25 mouse cellular contexts compared by ENCODE assay signal in the genomic region with DNA sequence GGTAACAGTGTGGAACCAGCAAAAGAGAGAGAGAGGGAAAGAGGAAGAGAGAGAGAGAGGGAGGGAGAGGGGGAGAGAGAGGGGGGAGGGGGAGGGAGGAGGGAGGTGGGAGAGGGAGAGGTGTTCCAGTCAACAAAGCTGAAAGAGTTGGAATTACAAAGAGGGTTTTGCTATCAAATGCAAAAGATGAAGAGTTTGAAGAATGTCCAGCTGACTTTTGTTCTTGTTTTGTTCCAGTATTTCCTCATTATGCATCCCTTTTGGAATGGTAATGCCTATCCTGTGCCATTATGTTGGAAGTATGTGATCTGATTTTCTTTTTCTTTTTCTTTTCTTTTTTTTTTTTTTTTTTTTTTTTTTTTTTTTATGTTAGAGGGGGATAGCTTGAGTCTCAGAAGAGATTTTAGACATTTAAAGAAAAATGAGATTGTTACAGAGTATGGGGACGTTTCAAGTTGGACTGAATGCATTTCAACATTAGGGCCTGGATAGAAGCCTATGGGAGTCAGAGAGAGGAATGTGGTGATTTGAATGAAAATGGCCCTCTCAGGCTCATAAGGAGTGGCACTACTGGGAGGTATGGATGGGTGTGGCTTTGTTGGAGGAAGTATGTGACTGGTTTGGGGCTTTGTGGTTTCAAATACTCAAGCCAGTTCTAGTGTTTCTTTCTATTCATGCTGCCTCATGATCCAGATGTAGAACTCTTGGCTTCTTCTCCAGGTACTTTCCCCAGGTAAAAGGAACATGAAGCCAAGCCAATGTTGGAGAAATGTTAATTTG.
"Had no signal": no experiment of that assay in that cellular context is flagged by ENCODE, and none has a peak within 500 bp of the region (broad histone marks: within the 10 kb centered on the region; RNA-seq: fewer than 3 reads in every experiment).

No protein-coding gene starts in this region.

- DNase-seq: gastrocnemius, postnatal 14 days; gastrocnemius, postnatal 36 days; heart, adult 11 months; heart, adult 2 months; heart, postnatal 10 days; heart, postnatal 4 days; kidney, adult 18-20 months; kidney, adult 8-10 months; kidney, postnatal 10 days; kidney, postnatal 25 days; layer of hippocampus, adult 9-11 months; layer of hippocampus, postnatal 36 days; left cerebral cortex, postnatal 4 days had no signal

- H3K27ac ChIP-seq: heart, adult 2 months; hindbrain, embryonic 10.5 days; hindbrain, embryonic 12.5 days; hindbrain, embryonic 14.5 days; intestine, embryonic 15.5 days; limb, embryonic 13.5 days; limb, embryonic 15.5 days; liver, embryonic 12.5 days; liver, embryonic 14.5 days had no signal

- H3K4me3 ChIP-seq: heart, adult 2 months; heart, embryonic 12.5 days; hindbrain, embryonic 10.5 days; hindbrain, embryonic 12.5 days; intestine, embryonic 15.5 days; limb, embryonic 13.5 days; limb, embryonic 15.5 days; liver, embryonic 12.5 days had no signal

- H3K9ac ChIP-seq: heart, embryonic 12.5 days; hindbrain, embryonic 12.5 days; hindbrain, embryonic 14.5 days; intestine, embryonic 15.5 days; limb, embryonic 13.5 days; limb, embryonic 15.5 days; liver, embryonic 12.5 days; liver, embryonic 14.5 days had no signal

- H3K9me3 ChIP-seq: heart, embryonic 12.5 days; hindbrain, embryonic 10.5 days; hindbrain, embryonic 12.5 days; intestine, embryonic 15.5 days; limb, embryonic 13.5 days; limb, embryonic 15.5 days; liver, embryonic 12.5 days had no signal

- H3K4me2 ChIP-seq: heart, embryonic 12.5 days; hindbrain, embryonic 12.5 days; hindbrain, embryonic 14.5 days; intestine, embryonic 15.5 days; limb, embryonic 13.5 days; limb, embryonic 15.5 days; liver, embryonic 12.5 days had no signal

- H3K27me3 ChIP-seq: heart, embryonic 12.5 days; hindbrain, embryonic 12.5 days; intestine, embryonic 15.5 days; limb, embryonic 13.5 days; limb, embryonic 15.5 days; liver, embryonic 12.5 days had no signal

- H3K36me3 ChIP-seq: heart, embryonic 12.5 days; hindbrain, embryonic 10.5 days; hindbrain, embryonic 12.5 days; intestine, embryonic 15.5 days; limb, embryonic 13.5 days; limb, embryonic 15.5 days; liver, embryonic 12.5 days had no signal

- ATAC-seq: hindbrain, embryonic 16.5 days; inflammation-experienced regulatory T-cells, adult 6 months; intestine, embryonic 15.5 days; intestine, postnatal 0 days; liver, embryonic 12.5 days had no signal

- H3K4me1 ChIP-seq: heart, embryonic 12.5 days; hindbrain, embryonic 10.5 days; hindbrain, embryonic 12.5 days; intestine, embryonic 15.5 days; limb, embryonic 13.5 days; limb, embryonic 15.5 days; liver, embryonic 12.5 days had no signal
